Mouse (Mus musculus) embryonic facial prominence, embryonic 11.5 days (tissue): ENCODE results near the gene Sat2. TPM values are rescaled to one million over a fixed set of nuclear protein-coding genes. Genes with fewer than 3 reads are reported as not detected.

Source experiments
- ATAC-seq: fragments of 200-750 bp; cut with Nextera tagmentation; replicated peaks from 2 replicates; pipeline ENCODE4 v1.8.0; 2017; ENCODE audit warnings: low read depth; ENCODE audit not compliant: insufficient number of reproducible peaks, low FRiP score, low TSS enrichment
- DNase-seq: peaks from one replicate; pipeline ENCODE4 v3.0.0-alpha.2; 2015; ENCODE audit warnings: low spot score
- H3K27ac ChIP-seq: fragments of 300-500 bp; sonication (generic); replicated peaks from 2 replicates; pipeline ENCODE4 v1.5.1; 2014; ENCODE audit warnings: mild to moderate bottlenecking, low read depth, low read length, control low read depth
- H3K27me3 ChIP-seq: fragments of 300-500 bp; sonication (generic); 2 replicates; pipeline ENCODE4 v1.6.1; 2014; ENCODE audit warnings: mild to moderate bottlenecking, low read length, moderate library complexity, mixed read lengths; ENCODE audit not compliant: control insufficient read depth, insufficient read depth
- H3K36me3 ChIP-seq: fragments of 300-500 bp; sonication (generic); replicated peaks from 2 replicates; pipeline ENCODE4 v1.6.1; 2014; ENCODE audit warnings: low read depth, mild to moderate bottlenecking, low read length, moderate library complexity, mixed read lengths; ENCODE audit not compliant: control insufficient read depth, insufficient read depth
- H3K4me1 ChIP-seq: fragments of 300-500 bp; sonication (generic); 2 replicates; pipeline ENCODE4 v1.6.1; 2014; ENCODE audit warnings: low read length, mixed read lengths; ENCODE audit not compliant: control insufficient read depth, insufficient read depth
- H3K4me2 ChIP-seq: fragments of 300-500 bp; sonication (generic); 2 replicates; pipeline ENCODE4 v1.6.1; 2014; ENCODE audit warnings: low read depth, mild to moderate bottlenecking, control low read depth, low read length, moderate library complexity
- H3K4me3 ChIP-seq: fragments of 300-500 bp; sonication (generic); 2 replicates; pipeline ENCODE4 v1.5.1; 2014; ENCODE audit warnings: low read depth, low read length, control low read depth
- H3K9ac ChIP-seq: fragments of 300-500 bp; sonication (generic); replicated peaks from 2 replicates; pipeline ENCODE4 v1.6.1; 2014; ENCODE audit warnings: mild to moderate bottlenecking, control low read depth, low read length
- H3K9me3 ChIP-seq: fragments of 300-500 bp; sonication (generic); replicated peaks from 2 replicates; pipeline ENCODE4 v1.6.1; 2016; ENCODE audit warnings: mild to moderate bottlenecking, low read length, inconsistent platforms, mixed read lengths; ENCODE audit not compliant: control insufficient read depth
- WGBS: fragments of 180-500 bp; shearing (Covaris S2); extraction: QIAGEN DNeasy Blood & Tissue Kit; methylation state at CpG from one replicate; pipeline ENCODE4 v1.1.7; 2014; 5-methylcytosine and 5-hydroxymethylcytosine counted together
- polyA plus RNA-seq: library from polyadenylated mRNA; unstranded; fragments of >200 nt; fragmentation: Nextera tagmentation; extraction: Ambion mirVana; gene quantifications from 2 replicates; pipeline ENCODE4 v1.2.1, GENCODE M21; 2014

The Sat2 gene
- polyA plus RNA-seq, 1 experiment from 2014 or later = 15.0 TPM

DNA sequence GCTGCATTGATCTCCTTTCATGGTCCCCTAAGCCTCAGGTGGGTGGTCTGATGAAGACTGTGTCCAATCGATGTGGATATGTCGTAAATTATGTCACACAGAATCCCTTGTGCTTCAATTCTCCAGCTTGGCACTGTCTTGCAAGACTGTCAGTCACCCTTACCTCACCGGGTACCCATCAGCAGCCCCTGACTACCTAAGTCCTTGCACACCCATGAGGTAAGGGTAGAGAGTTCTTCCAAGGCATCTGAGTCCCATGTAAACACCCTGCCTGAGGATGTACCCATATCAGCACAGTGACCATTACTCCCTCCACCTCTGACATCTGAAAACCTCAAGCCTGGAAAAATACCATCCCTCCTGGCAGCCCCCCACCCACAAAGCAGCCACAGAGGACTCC lies 17.5 kb upstream of the Sat2 start:
- Histone ChIP-seq H3K9ac (peak overlapping the region; percentile 64), H3K4me1 (peaks cover 4% of the 10 kb centered on the region), H3K27ac (no peak overlapping the region), H3K4me3 (peak overlapping the region; percentile 56), H3K9me3 (no peaks in the 10 kb centered on the region), H3K27me3 (peaks cover 10% of the 10 kb centered on the region), H3K36me3 (no peaks in the 10 kb centered on the region), H3K4me2 (peak overlapping the region; percentile 100)
- DNase-seq (no peak), ATAC-seq (no peak)
- WGBS = 50% methylated on average over 3 of the region's 3 CpGs

- Histone ChIP-seq H3K9me3 (no peaks in the 10 kb centered on the region), H3K27me3 (peaks cover 10% of the 10 kb centered on the region), H3K27ac (no peak overlapping the region), H3K36me3 (no peaks in the 10 kb centered on the region), H3K4me1 (peaks cover 3% of the 10 kb centered on the region), H3K9ac (peak overlapping the region; percentile 64), H3K4me2 (peak overlapping the region; percentile 100), H3K4me3 (peak overlapping the region; percentile 56)
- ATAC-seq (peak; percentile 14; the same call in 1 of the 2 replicates), DNase-seq (peak; percentile 18)
- under 1% methylated on average over 64 of the region's 73 CpGs for WGBS
Measured at GRCm38 (mm10) chr11:69604795-69605664, 16.8 kb upstream of the Sat2 start.

GRCm38 (mm10) chr11:69605726-69606490 lies 15.9 kb upstream of the Sat2 start, which contains the start of gene Atp1b2:
Gene Atp1b2 (minus strand): TSS chr11:69605942.
- H3K4me2 ChIP-seq = peak within 1 kb of the TSS; percentile 100
- H3K4me1 ChIP-seq = no peaks in the 10 kb centered on the region; the same call in 1 of the 2 replicates
- H3K4me3 ChIP-seq = peak within 1 kb of the TSS; percentile 56
- no peaks in the 10 kb centered on the region for H3K9me3 ChIP-seq
- ATAC-seq (peak; percentile 82), DNase-seq (peak; percentile 81)
- peaks cover 10% of the 10 kb centered on the region for H3K27me3 ChIP-seq
- H3K27ac ChIP-seq = peak within 1 kb of the TSS; percentile 25; the same call in 1 of the 2 replicates
- H3K36me3 ChIP-seq = no peaks in the 10 kb centered on the region
- WGBS = 3% methylated on average over 32 of the region's 32 CpGs
- H3K9ac ChIP-seq = peak within 1 kb of the TSS; percentile 64

- no peak overlapping the region; the same call in 1 of the 2 replicates for H3K4me3 ChIP-seq
- H3K9me3 ChIP-seq = no peaks in the 10 kb centered on the region
- DNase-seq (no peak), ATAC-seq (no peak)
- no peak overlapping the region; the same call in 1 of the 2 replicates for H3K9ac ChIP-seq
- H3K4me1 ChIP-seq = no peaks in the 10 kb centered on the region
- H3K4me2 ChIP-seq = peak overlapping the region; percentile 100; the same call in 1 of the 2 replicates
- H3K27ac ChIP-seq = peak overlapping the region; percentile 25; the same call in 1 of the 2 replicates
- H3K36me3 ChIP-seq = no peaks in the 10 kb centered on the region
- 67% methylated on average over 2 of the region's 2 CpGs for WGBS
- peaks cover 10% of the 10 kb centered on the region for H3K27me3 ChIP-seq
Measured at GRCm38 (mm10) chr11:69606491-69606795, 15.4 kb upstream of the Sat2 start.

- Histone ChIP-seq H3K4me2 (no peak overlapping the region), H3K27me3 (peaks cover 10% of the 10 kb centered on the region), H3K4me1 (no peaks in the 10 kb centered on the region), H3K27ac (no peak overlapping the region), H3K36me3 (no peaks in the 10 kb centered on the region), H3K9ac (no peak overlapping the region), H3K9me3 (no peaks in the 10 kb centered on the region), H3K4me3 (no peak overlapping the region)
- DNase-seq = no peak
- WGBS = 91% methylated on average over 2 of the region's 2 CpGs
- no peak for ATAC-seq
Measured at GRCm38 (mm10) chr11:69606832-69607231, 15.0 kb upstream of the Sat2 start.

DNA sequence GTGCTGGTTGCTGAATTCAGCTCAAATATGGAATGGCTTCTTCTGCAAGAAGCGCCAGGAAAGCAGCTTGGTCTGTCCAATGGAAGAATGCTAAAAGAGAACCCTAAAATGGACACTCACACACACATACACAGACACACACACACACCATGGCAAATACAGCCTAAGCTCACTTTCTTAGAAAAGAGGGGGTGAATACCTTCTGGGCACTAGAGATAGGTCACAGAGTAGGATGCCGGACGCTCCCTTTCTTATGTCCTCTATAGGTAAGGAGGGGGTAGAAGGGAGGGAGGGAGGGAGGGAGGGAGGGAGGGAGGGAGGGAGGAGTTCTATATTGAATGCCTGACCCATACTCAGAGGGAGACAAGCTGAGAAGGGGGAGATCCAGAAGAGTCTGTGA lies 13.3 kb upstream of the Sat2 start:
- Histone ChIP-seq H3K27ac (no peak overlapping the region), H3K4me2 (no peak overlapping the region), H3K9ac (no peak overlapping the region), H3K27me3 (peaks cover 10% of the 10 kb centered on the region), H3K4me1 (no peaks in the 10 kb centered on the region; the same call in 1 of the 2 replicates), H3K9me3 (no peaks in the 10 kb centered on the region), H3K4me3 (no peak overlapping the region), H3K36me3 (no peaks in the 10 kb centered on the region)
- DNase-seq (no peak), ATAC-seq (no peak)
- 88% methylated on average over 3 of the region's 3 CpGs for WGBS

GRCm38 (mm10) chr11:69609416-69609815 lies 12.4 kb upstream of the Sat2 start:
- Histone ChIP-seq H3K4me3 (no peak overlapping the region), H3K27me3 (peaks cover 6% of the 10 kb centered on the region; the same call in 1 of the 2 replicates), H3K9me3 (no peaks in the 10 kb centered on the region), H3K9ac (no peak overlapping the region), H3K4me2 (no peak overlapping the region), H3K36me3 (no peaks in the 10 kb centered on the region), H3K4me1 (no peaks in the 10 kb centered on the region; the same call in 1 of the 2 replicates), H3K27ac (no peak overlapping the region)
- DNase-seq = no peak
- WGBS = 61% methylated on average over 7 of the region's 7 CpGs
- no peak for ATAC-seq
